Mouse (Mus musculus): ENCODE measurements around the gene Dock9.

The Dock9 gene

GRCm38 (mm10) chr14:121791935-121792334 is 5.7 kb downstream of the Dock9 start:
- DNase-seq (ENCODE audit: low spot score) = no peak

- DNase-seq (ENCODE audit: low spot score) = no peak
Measured at GRCm38 (mm10) chr14:121791112-121791511, 6.5 kb downstream of the Dock9 start.

- no peak for DNase-seq (ENCODE audit: low spot score)
Measured at GRCm38 (mm10) chr14:121789273-121789672, 8.4 kb downstream of the Dock9 start.

GRCm38 (mm10) chr14:121788451-121788850 is 9.2 kb downstream of the Dock9 start:
- no peak for DNase-seq (ENCODE audit: low spot score)

- DNase-seq (ENCODE audit: low spot score) = no peak
Measured at GRCm38 (mm10) chr14:121787430-121787829, 10.2 kb downstream of the Dock9 start.

- DNase-seq (ENCODE audit: low spot score) = no peak
Measured at GRCm38 (mm10) chr14:121786900-121787299, 10.7 kb downstream of the Dock9 start.

GRCm38 (mm10) chr14:121785394-121785793 is 12.2 kb downstream of the Dock9 start:
- DNase-seq (ENCODE audit: low spot score) = no peak

GRCm38 (mm10) chr14:121780942-121781531 is 16.6 kb downstream of the Dock9 start:
- DNase-seq (ENCODE audit: low spot score) = no peak

- no peak for DNase-seq (ENCODE audit: low spot score)
Measured at GRCm38 (mm10) chr14:121780144-121780913, 17.3 kb downstream of the Dock9 start.

- no peak for DNase-seq (ENCODE audit: low spot score)
Measured at GRCm38 (mm10) chr14:121779620-121780019, 18.0 kb downstream of the Dock9 start.

GRCm38 (mm10) chr14:121777279-121777831 is 20.3 kb downstream of the Dock9 start:
- no peak for DNase-seq (ENCODE audit: low spot score)

GRCm38 (mm10) chr14:121776749-121777148 is 20.9 kb downstream of the Dock9 start:
- DNase-seq (ENCODE audit: low spot score) = no peak

GRCm38 (mm10) chr14:121762021-121762452 is 35.6 kb downstream of the Dock9 start:
- no peak for DNase-seq (ENCODE audit: low spot score)

- no peak for DNase-seq (ENCODE audit: low spot score)
Measured at GRCm38 (mm10) chr14:121760403-121760802, 37.2 kb downstream of the Dock9 start.

GRCm38 (mm10) chr14:121754110-121754509 is 43.5 kb downstream of the Dock9 start:
- DNase-seq (ENCODE audit: low spot score) = no peak

GRCm38 (mm10) chr14:121752686-121753426 is 44.8 kb downstream of the Dock9 start:
- DNase-seq (ENCODE audit: low spot score) = no peak

GRCm38 (mm10) chr14:121749606-121750005 is 48.0 kb downstream of the Dock9 start:
- DNase-seq (ENCODE audit: low spot score) = no peak

GRCm38 (mm10) chr14:121749084-121749483 is 48.6 kb downstream of the Dock9 start:
- DNase-seq (ENCODE audit: low spot score) = no peak

GRCm38 (mm10) chr14:121747360-121747759 is 50.3 kb downstream of the Dock9 start:
- no peak for DNase-seq (ENCODE audit: low spot score)

GRCm38 (mm10) chr14:121743787-121744417 is 53.7 kb downstream of the Dock9 start:
- DNase-seq (ENCODE audit: low spot score) = no peak

- DNase-seq (ENCODE audit: low spot score) = no peak
Measured at GRCm38 (mm10) chr14:121738431-121739403, 58.9 kb downstream of the Dock9 start.

Data from spleen, adult 12 weeks (tissue).